Mouse (Mus musculus) olfactory bulb, adult 2 months (tissue): ENCODE measurements around the gene Tbrg4.

Source experiments
- CTCF ChIP-seq: fragments of 200-500 bp; IDR thresholded peaks from 2 replicates; pipeline ENCODE4 v1.5.1; 2012; ENCODE audit warnings: low read depth, mild to moderate bottlenecking, low read length, moderate library complexity; ENCODE audit not compliant: insufficient read depth
- POLR2A ChIP-seq: fragments of 200-500 bp; IDR thresholded peaks from 2 replicates; pipeline ENCODE4 v1.6.1; 2012; ENCODE audit warnings: mild to moderate bottlenecking, low read depth, low read length, moderate library complexity; ENCODE audit not compliant: insufficient read depth

- TF ChIP-seq CTCF = no peak
- no peak for TF ChIP-seq POLR2A
Observed at GRCm38 (mm10) chr11:6568584-6569409, 57.1 kb downstream of the Tbrg4 start.
